Mouse (Mus musculus): ENCODE measurements at regions not wholly inside any gene's neighbourhood (a gene's known extent, or its start where the extent isn't known, plus 50 kb on each side); places are given as distances from the start of the nearest gene placed in this dataset.
A peak's percentile ranks its signal among the peaks of the same experiment; 100 is the strongest.

GRCm38 (mm10) chr6:101937467-101938392 lies 560.0 kb upstream of the Pdzrn3 start:
- no peaks in the 10 kb centered on the region for H3K9me3 ChIP-seq (replicated peaks)
- H3K4me2 ChIP-seq (replicated peaks) = no peak overlapping the region; the same call in 1 of the 2 replicates
- no peaks in the 10 kb centered on the region for H3K36me3 ChIP-seq
- ATAC-seq (ENCODE audit: low FRiP score) = peak; percentile 84
- no peak overlapping the region for H3K4me3 ChIP-seq
- H3K27ac ChIP-seq = no peak overlapping the region
- no peak overlapping the region for H3K9ac ChIP-seq
- no peaks in the 10 kb centered on the region for H3K27me3 ChIP-seq
- WGBS = 53% methylated on average over 12 of the region's 12 CpGs
- no peaks in the 10 kb centered on the region for H3K4me1 ChIP-seq

GRCm38 (mm10) chr6:101931768-101932167 lies 554.1 kb upstream of the Pdzrn3 start:
- no peaks in the 10 kb centered on the region for H3K27me3 ChIP-seq
- no peak overlapping the region for H3K4me2 ChIP-seq (replicated peaks)
- no peak for ATAC-seq (ENCODE audit: low FRiP score)
- H3K36me3 ChIP-seq = no peaks in the 10 kb centered on the region
- no peaks in the 10 kb centered on the region for H3K4me1 ChIP-seq
- H3K9ac ChIP-seq = no peak overlapping the region
- H3K27ac ChIP-seq = no peak overlapping the region
- no peak overlapping the region for H3K4me3 ChIP-seq
- WGBS = 92% methylated on average over 5 of the region's 5 CpGs
- H3K9me3 ChIP-seq (replicated peaks) = no peaks in the 10 kb centered on the region

GRCm38 (mm10) chr6:101921686-101922085 lies 544.0 kb upstream of the Pdzrn3 start:
- H3K27ac ChIP-seq = no peak overlapping the region
- H3K36me3 ChIP-seq = no peaks in the 10 kb centered on the region
- no peak overlapping the region for H3K9ac ChIP-seq
- no peaks in the 10 kb centered on the region for H3K4me1 ChIP-seq
- H3K4me3 ChIP-seq = no peak overlapping the region
- 70% methylated on average over 4 of the region's 4 CpGs for WGBS
- H3K9me3 ChIP-seq (replicated peaks) = no peaks in the 10 kb centered on the region
- H3K27me3 ChIP-seq = no peaks in the 10 kb centered on the region
- ATAC-seq (ENCODE audit: low FRiP score) = no peak
- H3K4me2 ChIP-seq (replicated peaks) = no peak overlapping the region

- Histone ChIP-seq H3K4me3 (no peak overlapping the region), H3K36me3 (no peaks in the 10 kb centered on the region), H3K9me3 (replicated peaks) (no peaks in the 10 kb centered on the region), H3K27ac (no peak overlapping the region), H3K4me2 (replicated peaks) (no peak overlapping the region), H3K9ac (no peak overlapping the region), H3K4me1 (no peaks in the 10 kb centered on the region), H3K27me3 (no peaks in the 10 kb centered on the region)
- ATAC-seq (ENCODE audit: low FRiP score) = no peak
Observed at GRCm38 (mm10) chr6:101921186-101921585, 543.5 kb upstream of the Pdzrn3 start.

- no peak for ATAC-seq (ENCODE audit: low FRiP score)
- H3K4me1 ChIP-seq = no peaks in the 10 kb centered on the region
- H3K4me2 ChIP-seq (replicated peaks) = no peak overlapping the region
- no peaks in the 10 kb centered on the region for H3K36me3 ChIP-seq
- no peak overlapping the region for H3K9ac ChIP-seq
- no peaks in the 10 kb centered on the region for H3K9me3 ChIP-seq (replicated peaks)
- H3K27ac ChIP-seq = no peak overlapping the region
- no peak overlapping the region for H3K4me3 ChIP-seq
- H3K27me3 ChIP-seq = no peaks in the 10 kb centered on the region
Observed at GRCm38 (mm10) chr6:101918914-101919313, 541.2 kb upstream of the Pdzrn3 start.

GRCm38 (mm10) chr6:101905029-101905342 lies 527.3 kb upstream of the Pdzrn3 start:
- H3K9me3 ChIP-seq (replicated peaks) = no peaks in the 10 kb centered on the region
- H3K4me3 ChIP-seq = no peak overlapping the region
- H3K27ac ChIP-seq = no peak overlapping the region
- no peaks in the 10 kb centered on the region for H3K4me1 ChIP-seq
- no peak overlapping the region for H3K4me2 ChIP-seq (replicated peaks)
- no peak overlapping the region for H3K9ac ChIP-seq
- H3K36me3 ChIP-seq = no peaks in the 10 kb centered on the region
- ATAC-seq (ENCODE audit: low FRiP score) = no peak
- H3K27me3 ChIP-seq = no peaks in the 10 kb centered on the region
- 95% methylated on average over 2 of the region's 2 CpGs for WGBS

- H3K4me3 ChIP-seq = no peak overlapping the region
- no peaks in the 10 kb centered on the region for H3K36me3 ChIP-seq
- H3K4me2 ChIP-seq (replicated peaks) = no peak overlapping the region
- 73% methylated on average over 2 of the region's 2 CpGs for WGBS
- H3K27me3 ChIP-seq = no peaks in the 10 kb centered on the region
- no peak for ATAC-seq (ENCODE audit: low FRiP score)
- no peaks in the 10 kb centered on the region for H3K4me1 ChIP-seq
- no peaks in the 10 kb centered on the region for H3K9me3 ChIP-seq (replicated peaks)
- no peak overlapping the region for H3K27ac ChIP-seq
- no peak overlapping the region for H3K9ac ChIP-seq
Observed at GRCm38 (mm10) chr6:101904234-101905028, 526.7 kb upstream of the Pdzrn3 start.

- WGBS = 86% methylated on average over 2 of the region's 2 CpGs
Observed at GRCm38 (mm10) chr6:101902276-101902675, 524.6 kb upstream of the Pdzrn3 start.

GRCm38 (mm10) chr6:101898544-101898943 lies 520.8 kb upstream of the Pdzrn3 start:
- Histone ChIP-seq H3K9ac (no peak overlapping the region), H3K27me3 (no peaks in the 10 kb centered on the region), H3K27ac (no peak overlapping the region), H3K4me1 (no peaks in the 10 kb centered on the region), H3K9me3 (replicated peaks) (no peaks in the 10 kb centered on the region), H3K4me3 (no peak overlapping the region), H3K4me2 (replicated peaks) (no peak overlapping the region), H3K36me3 (no peaks in the 10 kb centered on the region)
- no peak for ATAC-seq (ENCODE audit: low FRiP score)
- WGBS = 79% methylated on average over 4 of the region's 4 CpGs

More at GRCm38 (mm10) chr6:101902276-101902675, 524.6 kb upstream of the Pdzrn3 start:
- no peak overlapping the region for H3K4me2 ChIP-seq (replicated peaks)
- H3K9ac ChIP-seq = no peak overlapping the region
- no peak overlapping the region for H3K27ac ChIP-seq
- no peaks in the 10 kb centered on the region for H3K27me3 ChIP-seq
- no peaks in the 10 kb centered on the region for H3K36me3 ChIP-seq
- no peaks in the 10 kb centered on the region for H3K9me3 ChIP-seq (replicated peaks)
- H3K4me3 ChIP-seq = no peak overlapping the region
- no peaks in the 10 kb centered on the region for H3K4me1 ChIP-seq
- ATAC-seq (ENCODE audit: low FRiP score) = no peak

GRCm38 (mm10) chr6:101890655-101891054 lies 513.0 kb upstream of the Pdzrn3 start:
- ATAC-seq (ENCODE audit: low FRiP score) = no peak
- Histone ChIP-seq H3K4me3 (no peak overlapping the region), H3K4me2 (replicated peaks) (no peak overlapping the region), H3K27me3 (no peaks in the 10 kb centered on the region), H3K9ac (no peak overlapping the region), H3K36me3 (no peaks in the 10 kb centered on the region), H3K4me1 (no peaks in the 10 kb centered on the region), H3K9me3 (replicated peaks) (no peaks in the 10 kb centered on the region), H3K27ac (no peak overlapping the region)

GRCm38 (mm10) chr6:101882938-101883337 lies 505.2 kb upstream of the Pdzrn3 start:
- no peak overlapping the region for H3K4me3 ChIP-seq
- H3K27me3 ChIP-seq = no peaks in the 10 kb centered on the region
- 21% methylated on average over 4 of the region's 4 CpGs for WGBS
- no peaks in the 10 kb centered on the region for H3K9me3 ChIP-seq (replicated peaks)
- 0 out of 2 replicates have a peak overlapping the region, but pooled peaks have one; percentile 24 for H3K27ac ChIP-seq
- no peaks in the 10 kb centered on the region for H3K36me3 ChIP-seq
- no peak overlapping the region for H3K4me2 ChIP-seq (replicated peaks)
- peak; percentile 78 for ATAC-seq (ENCODE audit: low FRiP score)
- H3K4me1 ChIP-seq = peaks cover 7% of the 10 kb centered on the region; the same call in 1 of the 2 replicates
- no peak overlapping the region for H3K9ac ChIP-seq

- Histone ChIP-seq H3K4me3 (no peak overlapping the region), H3K4me2 (replicated peaks) (no peak overlapping the region), H3K36me3 (no peaks in the 10 kb centered on the region), H3K4me1 (no peaks in the 10 kb centered on the region), H3K9me3 (replicated peaks) (no peaks in the 10 kb centered on the region), H3K27ac (no peak overlapping the region), H3K27me3 (no peaks in the 10 kb centered on the region), H3K9ac (no peak overlapping the region)
- WGBS = 63% methylated on average over 1 of the region's 1 CpGs
- no peak for ATAC-seq (ENCODE audit: low FRiP score)
Observed at GRCm38 (mm10) chr6:101874894-101875293, 497.2 kb upstream of the Pdzrn3 start.
